Mouse (Mus musculus): ENCODE data around the gene 2410137M14Rik. TPM values are rescaled to one million over a fixed set of nuclear protein-coding genes. Genes with fewer than 3 reads are reported as not detected.

2410137M14Rik gene
- total and polyA plus RNA-seq, 2 experiments from 2014 or later, result 0.18 TPM; not detected in 1

DNA sequence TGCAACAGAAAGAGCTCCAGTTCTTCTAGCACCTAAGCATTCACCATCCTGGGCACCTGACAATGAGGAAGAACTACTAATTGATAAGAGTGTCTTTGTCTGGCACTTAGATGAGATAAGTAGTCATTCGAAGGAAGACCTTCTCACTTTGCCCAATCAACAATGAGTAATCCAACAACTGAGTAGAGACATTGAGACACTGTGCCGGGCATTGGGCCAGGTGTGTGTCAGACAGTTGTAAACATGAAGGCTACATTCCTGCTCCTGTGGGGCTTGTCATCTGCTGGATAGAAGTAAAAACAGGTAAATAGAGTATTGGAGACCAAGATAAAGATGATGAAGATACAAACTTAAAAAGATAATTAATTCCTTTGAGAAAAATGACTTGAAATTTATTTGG lies 43.0 kb downstream of the 2410137M14Rik start:
- no peak for ATAC-seq (ENCODE audit: insufficient read depth, low read depth)

DNA sequence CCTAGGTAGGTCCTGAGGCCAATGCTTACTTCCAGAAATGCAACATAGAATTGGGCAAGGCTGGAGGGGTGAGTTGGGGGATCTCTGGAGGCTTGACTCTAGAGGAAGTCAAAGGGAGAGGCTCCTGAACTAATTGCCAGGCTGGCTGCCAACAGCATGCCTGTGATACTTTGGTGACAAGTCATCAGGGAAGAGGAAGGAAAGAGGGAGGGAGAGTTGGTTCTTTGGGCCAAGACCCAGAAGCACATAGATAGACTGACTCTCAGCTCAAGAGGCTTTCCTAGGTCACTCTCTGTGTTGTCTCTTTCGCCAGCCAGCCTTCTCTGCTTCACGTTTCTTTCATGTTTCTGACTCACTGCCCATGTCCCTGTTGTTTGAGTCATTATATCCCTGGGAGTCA lies 49.2 kb downstream of the 2410137M14Rik start:
- 0 out of 2 replicates have a peak, but pooled peaks cover 13% of the 10 kb centered on the region for H3K4me1 ChIP-seq (ENCODE audit: control insufficient read depth, insufficient read depth)
- H3K4me3 ChIP-seq (ENCODE audit: low read depth, low read length), result no peak overlapping the region
- H3K4me2 ChIP-seq (ENCODE audit: low read depth, low read length), result no peak overlapping the region
- H3K27me3 ChIP-seq (ENCODE audit: control insufficient read depth, insufficient read depth, low read length), result 0 out of 2 replicates have a peak, but pooled peaks cover 7% of the 10 kb centered on the region
- H3K27ac ChIP-seq (ENCODE audit: low read depth), result no peak overlapping the region
- ATAC-seq (ENCODE audit: insufficient read depth, low read depth) (peak; percentile 72), DNase-seq (ENCODE audit: low spot score) (peak; percentile 65)
- no peaks in the 10 kb centered on the region for H3K36me3 ChIP-seq (replicated peaks; ENCODE audit: control insufficient read depth, insufficient read depth, low read length)
- TF ChIP-seq EP300 (IDR thresholded peaks at IDR 0.05; ENCODE audit: low read depth) (0 out of 2 replicates have a peak, but pooled peaks have one; percentile 22), CTCF (IDR thresholded peaks at IDR 0.05; ENCODE audit: low read depth) (no peak)
- no peaks in the 10 kb centered on the region for H3K9me3 ChIP-seq (replicated peaks; ENCODE audit: control insufficient read depth, low read length)
- 9% methylated on average over 2 of the region's 2 CpGs for WGBS
- H3K9ac ChIP-seq (replicated peaks; ENCODE audit: low read depth, low read length), result no peak overlapping the region

More for the DNA sequence above, 43.0 kb downstream of the 2410137M14Rik start:
- 51% methylated on average over 2 of the region's 2 CpGs for WGBS
- no peak overlapping the region for H3K4me2 ChIP-seq (ENCODE audit: low read depth, low read length)
- DNase-seq (ENCODE audit: low spot score), result no peak
- H3K27me3 ChIP-seq (ENCODE audit: control insufficient read depth, insufficient read depth, low read length), result peaks cover 38% of the 10 kb centered on the region
- H3K4me3 ChIP-seq (ENCODE audit: low read depth, low read length), result no peak overlapping the region
- no peaks in the 10 kb centered on the region for H3K36me3 ChIP-seq (replicated peaks; ENCODE audit: control insufficient read depth, insufficient read depth, low read length)
- H3K4me1 ChIP-seq (ENCODE audit: control insufficient read depth, insufficient read depth), result peaks cover 9% of the 10 kb centered on the region; the same call in 1 of the 2 replicates
- H3K9ac ChIP-seq (replicated peaks; ENCODE audit: low read depth, low read length), result no peak overlapping the region
- TF ChIP-seq EP300 (IDR thresholded peaks at IDR 0.05; ENCODE audit: low read depth) (no peak), CTCF (IDR thresholded peaks at IDR 0.05; ENCODE audit: low read depth) (no peak)
- H3K9me3 ChIP-seq (replicated peaks; ENCODE audit: control insufficient read depth, low read length), result no peaks in the 10 kb centered on the region
- H3K27ac ChIP-seq (ENCODE audit: low read depth), result no peak overlapping the region

DNA sequence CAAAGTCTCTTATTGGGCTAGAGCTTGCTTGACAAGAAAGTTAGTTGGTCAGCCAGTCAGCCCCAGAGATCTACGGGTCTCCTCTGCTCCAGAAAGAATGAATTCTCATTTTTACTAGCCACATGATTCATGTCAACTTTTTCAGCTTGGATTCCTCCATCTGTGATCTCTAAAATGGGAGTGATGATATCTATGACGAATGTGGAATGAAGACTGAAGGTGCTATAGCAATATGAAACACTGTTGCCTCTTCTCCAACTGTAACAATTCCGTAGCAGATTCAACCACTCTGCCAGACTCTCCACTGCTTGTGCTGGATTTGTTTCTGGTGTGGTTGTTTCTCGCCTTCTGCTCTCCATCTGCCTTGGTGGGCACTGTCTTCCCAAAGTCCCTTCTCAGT lies 49.9 kb downstream of the 2410137M14Rik start:
- Histone ChIP-seq H3K4me1 (ENCODE audit: control insufficient read depth, insufficient read depth) (0 out of 2 replicates have a peak, but pooled peaks cover 13% of the 10 kb centered on the region), H3K9ac (replicated peaks; ENCODE audit: low read depth, low read length) (no peak overlapping the region), H3K9me3 (replicated peaks; ENCODE audit: control insufficient read depth, low read length) (no peaks in the 10 kb centered on the region), H3K4me2 (ENCODE audit: low read depth, low read length) (no peak overlapping the region), H3K4me3 (ENCODE audit: low read depth, low read length) (no peak overlapping the region), H3K27ac (ENCODE audit: low read depth) (no peak overlapping the region), H3K27me3 (ENCODE audit: control insufficient read depth, insufficient read depth, low read length) (0 out of 2 replicates have a peak, but pooled peaks cover 4% of the 10 kb centered on the region), H3K36me3 (replicated peaks; ENCODE audit: control insufficient read depth, insufficient read depth, low read length) (no peaks in the 10 kb centered on the region)
- ATAC-seq (ENCODE audit: insufficient read depth, low read depth), result no peak
- WGBS, result 77% methylated on average over 4 of the region's 4 CpGs
- no peak for DNase-seq (ENCODE audit: low spot score)
- no peak for TF ChIP-seq CTCF (IDR thresholded peaks at IDR 0.05; ENCODE audit: low read depth)
- no peak for TF ChIP-seq EP300 (IDR thresholded peaks at IDR 0.05; ENCODE audit: low read depth)

DNA sequence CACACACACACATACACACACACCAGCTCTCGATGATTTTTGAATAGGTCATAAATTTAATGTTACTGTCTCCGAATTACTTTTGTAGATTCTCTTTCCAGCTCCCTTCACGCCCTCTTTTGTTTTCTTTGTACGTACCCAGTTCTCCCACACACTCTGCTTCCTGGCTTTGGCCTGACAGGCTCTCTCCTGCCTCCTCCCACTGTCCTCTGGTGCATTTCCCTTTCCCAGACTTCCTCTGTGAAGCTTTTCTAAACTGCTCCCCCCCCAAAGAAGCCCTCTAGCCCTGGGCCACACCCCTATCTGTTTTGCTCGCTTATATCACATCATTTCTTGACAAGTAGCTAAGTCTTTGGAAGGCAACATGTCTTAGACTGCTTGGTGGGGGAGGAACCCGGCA lies 50.8 kb downstream of the 2410137M14Rik start:
- no peak overlapping the region for H3K9ac ChIP-seq (replicated peaks; ENCODE audit: low read depth, low read length)
- DNase-seq (ENCODE audit: low spot score), result peak; percentile 38

DNA sequence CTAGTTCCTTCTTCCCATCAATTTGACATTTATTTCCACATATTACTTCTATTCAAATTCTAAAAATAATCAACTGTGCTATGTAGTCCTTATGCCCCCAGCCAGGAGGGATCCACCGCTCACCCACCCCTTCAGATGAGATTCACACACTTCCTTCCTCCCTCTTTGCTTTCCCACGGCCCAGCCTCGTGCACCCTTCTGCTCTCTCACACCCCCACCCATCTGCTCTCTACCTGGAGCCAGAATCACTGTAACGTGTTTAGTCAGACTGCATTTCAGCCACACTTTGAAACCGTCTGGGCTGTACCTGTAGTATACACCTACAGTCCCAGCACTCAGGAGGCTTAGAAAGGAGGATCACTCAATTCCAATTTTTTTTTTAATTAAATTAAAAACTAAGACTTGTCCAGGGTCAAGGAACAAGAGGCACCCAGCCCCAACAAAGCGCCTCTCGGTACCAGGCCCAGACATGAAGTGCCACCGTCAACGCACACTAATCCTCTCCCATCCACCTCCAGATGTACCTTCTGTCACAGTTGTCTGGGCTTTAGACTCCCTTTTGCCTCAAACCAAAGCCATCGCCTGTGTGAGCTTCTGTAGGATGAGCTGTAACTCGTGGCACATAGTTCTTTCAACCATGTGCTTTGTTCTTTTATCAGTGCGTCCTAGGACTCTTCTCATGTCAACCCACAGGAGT lies 51.7 kb downstream of the 2410137M14Rik start:
- no peaks in the 10 kb centered on the region for H3K27me3 ChIP-seq (ENCODE audit: control insufficient read depth, insufficient read depth, low read length)
- H3K4me1 ChIP-seq (ENCODE audit: control insufficient read depth, insufficient read depth), result 0 out of 2 replicates have a peak, but pooled peaks cover 13% of the 10 kb centered on the region
- H3K36me3 ChIP-seq (replicated peaks; ENCODE audit: control insufficient read depth, insufficient read depth, low read length), result no peaks in the 10 kb centered on the region
- H3K9ac ChIP-seq (replicated peaks; ENCODE audit: low read depth, low read length), result no peak overlapping the region
- ATAC-seq (ENCODE audit: insufficient read depth, low read depth), result no peak
- 61% methylated on average over 12 of the region's 12 CpGs for WGBS
- peak overlapping the region; percentile 34 for H3K27ac ChIP-seq (ENCODE audit: low read depth)
- no peak overlapping the region for H3K4me3 ChIP-seq (ENCODE audit: low read depth, low read length)
- H3K4me2 ChIP-seq (ENCODE audit: low read depth, low read length), result no peak overlapping the region
- DNase-seq (ENCODE audit: low spot score), result no peak
- TF ChIP-seq EP300 (IDR thresholded peaks at IDR 0.05; ENCODE audit: low read depth) (no peak), CTCF (IDR thresholded peaks at IDR 0.05; ENCODE audit: low read depth) (no peak)
- no peaks in the 10 kb centered on the region for H3K9me3 ChIP-seq (replicated peaks; ENCODE audit: control insufficient read depth, low read length)

More for the DNA sequence above, 50.8 kb downstream of the 2410137M14Rik start:
- Histone ChIP-seq H3K27me3 (ENCODE audit: control insufficient read depth, insufficient read depth, low read length) (no peaks in the 10 kb centered on the region), H3K4me1 (ENCODE audit: control insufficient read depth, insufficient read depth) (0 out of 2 replicates have a peak, but pooled peaks cover 13% of the 10 kb centered on the region), H3K27ac (ENCODE audit: low read depth) (peak overlapping the region; percentile 34), H3K36me3 (replicated peaks; ENCODE audit: control insufficient read depth, insufficient read depth, low read length) (no peaks in the 10 kb centered on the region), H3K9me3 (replicated peaks; ENCODE audit: control insufficient read depth, low read length) (no peaks in the 10 kb centered on the region), H3K4me3 (ENCODE audit: low read depth, low read length) (no peak overlapping the region), H3K4me2 (ENCODE audit: low read depth, low read length) (no peak overlapping the region)
- peak; percentile 55 for ATAC-seq (ENCODE audit: insufficient read depth, low read depth)
- WGBS, result 56% methylated on average over 6 of the region's 6 CpGs
- TF ChIP-seq EP300 (IDR thresholded peaks at IDR 0.05; ENCODE audit: low read depth) (no peak), CTCF (IDR thresholded peaks at IDR 0.05; ENCODE audit: low read depth) (no peak)

Other genes starting within 250 kb of the 2410137M14Rik start
- not detected in 2 replicates for gene H2-M10.5, start 208.3 kb downstream of the 2410137M14Rik start, total RNA-seq (2014; rRNA removed; ENCODE audit: low replicate concordance)
- gene H2-M10.5, start 208.3 kb downstream of the 2410137M14Rik start, polyA plus RNA-seq (2015; fragmentation: Nextera tagmentation; extraction: Ambion mirVana), result not detected in 2 replicates
- gene H2-M10.6, start 169.1 kb downstream of the 2410137M14Rik start, total RNA-seq (2014; rRNA removed; ENCODE audit: low replicate concordance), result not detected in 2 replicates
- not detected in 2 replicates for gene H2-M10.6, start 169.1 kb downstream of the 2410137M14Rik start, polyA plus RNA-seq (2015; fragmentation: Nextera tagmentation; extraction: Ambion mirVana)
- gene Trim26, start 144.1 kb downstream of the 2410137M14Rik start, total RNA-seq (2014; rRNA removed; ENCODE audit: low replicate concordance), result 11.4 and 13.8 TPM in 2 replicates
- 14.0 and 14.9 TPM in 2 replicates for gene Trim26, start 144.1 kb downstream of the 2410137M14Rik start, polyA plus RNA-seq (2015; fragmentation: Nextera tagmentation; extraction: Ambion mirVana)
- gene Trim15, start 114.0 kb downstream of the 2410137M14Rik start, total RNA-seq (2014; rRNA removed; ENCODE audit: low replicate concordance), result not detected in 2 replicates
- gene Trim15, start 114.0 kb downstream of the 2410137M14Rik start, polyA plus RNA-seq (2015; fragmentation: Nextera tagmentation; extraction: Ambion mirVana), result not detected in 2 replicates
- 0.15 TPM in 1 of 2 replicates, not detected in the other for gene Trim10, start 111.7 kb downstream of the 2410137M14Rik start, total RNA-seq (2014; rRNA removed; ENCODE audit: low replicate concordance)
- 0.63 and 0.97 TPM in 2 replicates for gene Trim10, start 111.7 kb downstream of the 2410137M14Rik start, polyA plus RNA-seq (2015; fragmentation: Nextera tagmentation; extraction: Ambion mirVana)
- gene Trim40, start 91.1 kb downstream of the 2410137M14Rik start, total RNA-seq (2014; rRNA removed; ENCODE audit: low replicate concordance), result not detected in 2 replicates
- not detected in 2 replicates for gene Trim40, start 91.1 kb downstream of the 2410137M14Rik start, polyA plus RNA-seq (2015; fragmentation: Nextera tagmentation; extraction: Ambion mirVana)
- not detected in 2 replicates for gene Trim31, start 83.1 kb downstream of the 2410137M14Rik start, total RNA-seq (2014; rRNA removed; ENCODE audit: low replicate concordance)
- gene Trim31, start 83.1 kb downstream of the 2410137M14Rik start, polyA plus RNA-seq (2015; fragmentation: Nextera tagmentation; extraction: Ambion mirVana), result not detected in 2 replicates
- gene Rnf39, start 38.3 kb downstream of the 2410137M14Rik start, total RNA-seq (2014; rRNA removed; ENCODE audit: low replicate concordance), result 0.66 and 8.0 TPM in 2 replicates
- gene Rnf39, start 38.3 kb downstream of the 2410137M14Rik start, polyA plus RNA-seq (2015; fragmentation: Nextera tagmentation; extraction: Ambion mirVana), result 0.16 TPM in 2 replicates
- gene Ppp1r11, start 29.5 kb downstream of the 2410137M14Rik start, total RNA-seq (2014; rRNA removed; ENCODE audit: low replicate concordance), result 22.3 and 29.6 TPM in 2 replicates
- gene Ppp1r11, start 29.5 kb downstream of the 2410137M14Rik start, polyA plus RNA-seq (2015; fragmentation: Nextera tagmentation; extraction: Ambion mirVana), result 84.0 and 84.4 TPM in 2 replicates
- 13.4 and 20.4 TPM in 2 replicates for gene Znrd1, start 22.7 kb downstream of the 2410137M14Rik start, total RNA-seq (2014; rRNA removed; ENCODE audit: low replicate concordance)
- gene Znrd1, start 22.7 kb downstream of the 2410137M14Rik start, polyA plus RNA-seq (2015; fragmentation: Nextera tagmentation; extraction: Ambion mirVana), result 33.6 and 38.4 TPM in 2 replicates
- 2.8 TPM in 1 of 2 replicates, not detected in the other for gene Znrd1as, start 22.6 kb downstream of the 2410137M14Rik start, total RNA-seq (2014; rRNA removed; ENCODE audit: low replicate concordance)
- gene Znrd1as, start 22.6 kb downstream of the 2410137M14Rik start, polyA plus RNA-seq (2015; fragmentation: Nextera tagmentation; extraction: Ambion mirVana), result 8.2 and 10.0 TPM in 2 replicates
- not detected in 2 replicates for gene H2-M5, start 8.3 kb upstream of the 2410137M14Rik start, total RNA-seq (2014; rRNA removed; ENCODE audit: low replicate concordance)
- 0.04 TPM in 1 of 2 replicates, not detected in the other for gene H2-M5, start 8.3 kb upstream of the 2410137M14Rik start, polyA plus RNA-seq (2015; fragmentation: Nextera tagmentation; extraction: Ambion mirVana)
- gene Zfp57, start 19.9 kb upstream of the 2410137M14Rik start, total RNA-seq (2014; rRNA removed; ENCODE audit: low replicate concordance), result 12.5 and 14.7 TPM in 2 replicates
- gene Zfp57, start 19.9 kb upstream of the 2410137M14Rik start, polyA plus RNA-seq (2015; fragmentation: Nextera tagmentation; extraction: Ambion mirVana), result 9.2 and 10.0 TPM in 2 replicates
- not detected in 2 replicates for gene Mog, start 42.2 kb upstream of the 2410137M14Rik start, total RNA-seq (2014; rRNA removed; ENCODE audit: low replicate concordance)
- gene Mog, start 42.2 kb upstream of the 2410137M14Rik start, polyA plus RNA-seq (2015; fragmentation: Nextera tagmentation; extraction: Ambion mirVana), result not detected in 2 replicates
- 4.8 and 6.7 TPM in 2 replicates for gene Gabbr1, start 64.7 kb upstream of the 2410137M14Rik start, total RNA-seq (2014; rRNA removed; ENCODE audit: low replicate concordance)
- 1.8 and 1.9 TPM in 2 replicates for gene Gabbr1, start 64.7 kb upstream of the 2410137M14Rik start, polyA plus RNA-seq (2015; fragmentation: Nextera tagmentation; extraction: Ambion mirVana)
- not detected in 2 replicates for gene Olfr90, start 107.3 kb upstream of the 2410137M14Rik start, total RNA-seq (2014; rRNA removed; ENCODE audit: low replicate concordance)
- gene Olfr90, start 107.3 kb upstream of the 2410137M14Rik start, polyA plus RNA-seq (2015; fragmentation: Nextera tagmentation; extraction: Ambion mirVana), result not detected in 2 replicates
- gene Olfr91, start 117.0 kb upstream of the 2410137M14Rik start, total RNA-seq (2014; rRNA removed; ENCODE audit: low replicate concordance), result not detected in 2 replicates
- gene Olfr91, start 117.0 kb upstream of the 2410137M14Rik start, polyA plus RNA-seq (2015; fragmentation: Nextera tagmentation; extraction: Ambion mirVana), result not detected in 2 replicates
- not detected in 2 replicates for gene Olfr92, start 138.9 kb upstream of the 2410137M14Rik start, total RNA-seq (2014; rRNA removed; ENCODE audit: low replicate concordance)
- not detected in 2 replicates for gene Olfr92, start 138.9 kb upstream of the 2410137M14Rik start, polyA plus RNA-seq (2015; fragmentation: Nextera tagmentation; extraction: Ambion mirVana)
- not detected in 2 replicates for gene Olfr93, start 180.3 kb upstream of the 2410137M14Rik start, total RNA-seq (2014; rRNA removed; ENCODE audit: low replicate concordance)
- not detected in 2 replicates for gene Olfr93, start 180.3 kb upstream of the 2410137M14Rik start, polyA plus RNA-seq (2015; fragmentation: Nextera tagmentation; extraction: Ambion mirVana)
- gene Ubd, start 212.7 kb upstream of the 2410137M14Rik start, total RNA-seq (2014; rRNA removed; ENCODE audit: low replicate concordance), result not detected in 2 replicates
- not detected in 2 replicates for gene Ubd, start 212.7 kb upstream of the 2410137M14Rik start, polyA plus RNA-seq (2015; fragmentation: Nextera tagmentation; extraction: Ambion mirVana)
- not detected in 2 replicates for gene Olfr94, start 219.8 kb upstream of the 2410137M14Rik start, total RNA-seq (2014; rRNA removed; ENCODE audit: low replicate concordance)
- not detected in 2 replicates for gene Olfr94, start 219.8 kb upstream of the 2410137M14Rik start, polyA plus RNA-seq (2015; fragmentation: Nextera tagmentation; extraction: Ambion mirVana)
- gene Olfr95, start 231.9 kb upstream of the 2410137M14Rik start, total RNA-seq (2014; rRNA removed; ENCODE audit: low replicate concordance), result not detected in 2 replicates
- gene Olfr95, start 231.9 kb upstream of the 2410137M14Rik start, polyA plus RNA-seq (2015; fragmentation: Nextera tagmentation; extraction: Ambion mirVana), result not detected in 2 replicates
- gene Olfr96, start 238.9 kb upstream of the 2410137M14Rik start, total RNA-seq (2014; rRNA removed; ENCODE audit: low replicate concordance), result not detected in 2 replicates
- gene Olfr96, start 238.9 kb upstream of the 2410137M14Rik start, polyA plus RNA-seq (2015; fragmentation: Nextera tagmentation; extraction: Ambion mirVana), result not detected in 2 replicates

Measured in heart, postnatal 0 days (tissue).